Mouse (Mus musculus): ENCODE measurements around the gene Far2. TPM values are rescaled to one million over a fixed set of nuclear protein-coding genes. Genes with fewer than 3 reads are reported as not detected.

The Far2 gene
- polyA plus RNA-seq, 1 experiment = 0.18 TPM

DNA sequence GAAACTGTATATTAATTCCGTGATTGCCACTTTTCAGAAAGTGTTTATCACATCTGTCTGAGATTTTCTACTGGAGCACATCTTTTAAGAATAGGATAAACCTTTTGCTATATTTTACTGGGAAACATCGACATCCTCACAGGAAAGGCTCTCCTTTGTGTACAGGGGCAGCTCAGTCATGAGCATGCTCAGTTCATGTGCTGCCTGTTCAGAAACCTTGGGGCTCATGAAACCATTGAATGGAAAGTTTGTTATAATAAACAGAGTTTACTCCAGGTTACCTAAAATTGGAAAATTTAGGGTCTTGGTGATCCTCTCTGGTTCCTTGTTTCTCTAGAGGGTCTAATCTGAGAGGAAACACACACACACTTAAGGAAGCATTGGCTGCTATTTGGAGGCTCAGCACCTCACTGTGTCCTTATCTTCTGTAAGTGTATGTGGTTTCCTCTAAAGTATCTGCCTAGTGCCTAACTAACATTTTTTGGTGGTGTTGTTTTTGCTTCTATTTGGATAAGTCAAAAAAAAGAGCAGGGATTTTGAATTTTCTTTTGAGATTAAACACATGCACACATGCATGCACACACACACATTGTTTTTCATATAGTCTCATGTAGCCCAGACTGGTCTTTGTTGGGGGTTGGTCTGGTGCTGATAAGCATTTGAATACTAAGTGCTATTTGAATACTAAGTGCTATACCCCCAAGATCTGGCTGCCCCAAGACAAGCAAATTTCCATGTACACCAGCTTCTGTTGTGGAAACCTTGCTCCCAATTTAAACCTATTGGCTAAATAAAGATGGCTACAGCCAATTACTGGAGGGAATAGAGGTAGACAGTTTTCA is 171.4 kb downstream of the Far2 start:
- no peak for DNase-seq (ENCODE audit: low read depth)

DNA sequence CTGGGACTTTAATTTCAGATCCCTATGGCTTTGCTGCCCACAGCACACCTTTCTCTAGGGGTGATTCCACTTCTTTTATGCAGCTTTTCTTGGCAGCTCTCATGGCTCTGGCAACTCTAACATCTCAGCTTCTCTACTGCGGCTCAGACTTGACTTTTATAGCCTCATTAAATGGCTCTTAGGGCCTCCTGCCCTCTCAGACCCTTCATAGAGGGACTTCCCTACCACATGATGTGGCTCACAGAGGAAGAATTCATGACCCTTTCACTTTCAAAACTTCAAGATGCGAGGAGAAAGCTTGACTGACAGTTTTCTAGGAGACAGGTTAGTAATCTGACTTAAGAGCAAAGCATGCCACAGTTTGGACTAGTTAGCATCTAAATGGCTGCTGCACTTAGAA is 175.6 kb downstream of the Far2 start:
- DNase-seq (ENCODE audit: low read depth) = no peak

DNA sequence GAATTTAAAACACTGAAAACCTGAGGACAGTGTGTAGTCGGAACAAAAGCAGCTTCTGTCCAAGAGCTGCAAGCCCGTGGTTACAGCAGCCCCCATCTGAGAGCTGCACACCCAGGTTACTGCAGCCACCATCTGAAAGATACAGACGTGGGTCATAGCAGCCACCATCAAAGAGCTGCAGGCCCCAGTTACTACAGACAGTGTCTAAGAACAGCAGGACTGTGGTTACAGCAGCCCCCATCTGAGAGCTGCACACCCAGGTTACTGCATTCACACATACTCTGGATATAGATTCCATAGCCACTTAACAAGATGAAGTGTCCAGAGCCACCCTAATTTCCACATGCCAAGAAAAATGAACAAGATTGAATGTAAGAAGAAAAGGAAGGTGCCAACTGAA is 180.5 kb downstream of the Far2 start:
- no peak for DNase-seq (ENCODE audit: low read depth)

Other genes with a start within 250 kb of the Far2 start
- 54.5 and 62.9 TPM in 2 replicates for gene Ergic2, start 165.1 kb downstream of the Far2 start, polyA plus RNA-seq (2012; rRNA removed)